Mouse (Mus musculus): ENCODE data around the gene Stambpl1. TPM values are rescaled to one million over a fixed set of nuclear protein-coding genes. Genes with fewer than 3 reads are reported as not detected.

Gene Stambpl1
- polyA plus RNA-seq, 1 experiment from 2014 or later = 4.9 TPM

GRCm38 (mm10) chr19:34214136-34214535, 22.1 kb downstream of the Stambpl1 start:
- DNase-seq (ENCODE audit: low spot score) (no peak), ATAC-seq (replicated peaks; ENCODE audit: low FRiP score, low read depth) (0 out of 2 replicates have a peak, but pooled peaks have one; percentile 25)
- TF ChIP-seq CTCF (IDR thresholded peaks at IDR 0.05; ENCODE audit: low read depth) = no peak
- no peaks in the 10 kb centered on the region for H3K9me3 ChIP-seq (replicated peaks; ENCODE audit: low read length)
- no peak overlapping the region for H3K27ac ChIP-seq
- H3K27me3 ChIP-seq (ENCODE audit: insufficient read depth, low read length) = no peaks in the 10 kb centered on the region
- H3K4me1 ChIP-seq (replicated peaks; ENCODE audit: insufficient read depth, low read length) = no peaks in the 10 kb centered on the region
- WGBS = 37% methylated on average over 4 of the region's 4 CpGs
- no peaks in the 10 kb centered on the region for H3K36me3 ChIP-seq (ENCODE audit: insufficient read depth, low read length)
- H3K4me3 ChIP-seq (replicated peaks; ENCODE audit: low read depth, low read length) = no peak overlapping the region
- H3K4me2 ChIP-seq (ENCODE audit: low read length) = no peak overlapping the region
- no peak overlapping the region for H3K9ac ChIP-seq (ENCODE audit: low read depth, low read length)

- H3K27ac ChIP-seq = no peak overlapping the region
- no peaks in the 10 kb centered on the region for H3K27me3 ChIP-seq (ENCODE audit: insufficient read depth, low read length)
- no peaks in the 10 kb centered on the region for H3K36me3 ChIP-seq (ENCODE audit: insufficient read depth, low read length)
- no peak overlapping the region for H3K9ac ChIP-seq (ENCODE audit: low read depth, low read length)
- DNase-seq (ENCODE audit: low spot score) (peak; percentile 28), ATAC-seq (replicated peaks; ENCODE audit: low FRiP score, low read depth) (no peak)
- H3K4me3 ChIP-seq (replicated peaks; ENCODE audit: low read depth, low read length) = no peak overlapping the region
- no peaks in the 10 kb centered on the region for H3K4me1 ChIP-seq (replicated peaks; ENCODE audit: insufficient read depth, low read length)
- no peak for TF ChIP-seq CTCF (IDR thresholded peaks at IDR 0.05; ENCODE audit: low read depth)
- H3K4me2 ChIP-seq (ENCODE audit: low read length) = no peak overlapping the region
- 66% methylated on average over 5 of the region's 5 CpGs for WGBS
- H3K9me3 ChIP-seq (replicated peaks; ENCODE audit: low read length) = no peaks in the 10 kb centered on the region
These were observed 24.9 kb downstream of the Stambpl1 start for GRCm38 (mm10) chr19:34216956-34217355.

GRCm38 (mm10) chr19:34217761-34218160, 25.7 kb downstream of the Stambpl1 start:
- Histone ChIP-seq H3K4me1 (replicated peaks; ENCODE audit: insufficient read depth, low read length) (no peaks in the 10 kb centered on the region), H3K36me3 (ENCODE audit: insufficient read depth, low read length) (no peaks in the 10 kb centered on the region), H3K4me3 (replicated peaks; ENCODE audit: low read depth, low read length) (no peak overlapping the region), H3K4me2 (ENCODE audit: low read length) (no peak overlapping the region), H3K27ac (no peak overlapping the region), H3K9me3 (replicated peaks; ENCODE audit: low read length) (no peaks in the 10 kb centered on the region), H3K9ac (ENCODE audit: low read depth, low read length) (no peak overlapping the region), H3K27me3 (ENCODE audit: insufficient read depth, low read length) (no peaks in the 10 kb centered on the region)
- DNase-seq (ENCODE audit: low spot score) (no peak), ATAC-seq (replicated peaks; ENCODE audit: low FRiP score, low read depth) (no peak)
- TF ChIP-seq CTCF (IDR thresholded peaks at IDR 0.05; ENCODE audit: low read depth) = no peak
- 75% methylated on average over 3 of the region's 3 CpGs for WGBS

- no peak for TF ChIP-seq CTCF (IDR thresholded peaks at IDR 0.05; ENCODE audit: low read depth)
- H3K4me3 ChIP-seq (replicated peaks; ENCODE audit: low read depth, low read length) = no peak overlapping the region
- no peaks in the 10 kb centered on the region for H3K4me1 ChIP-seq (replicated peaks; ENCODE audit: insufficient read depth, low read length)
- no peak overlapping the region for H3K4me2 ChIP-seq (ENCODE audit: low read length)
- H3K36me3 ChIP-seq (ENCODE audit: insufficient read depth, low read length) = no peaks in the 10 kb centered on the region
- H3K9ac ChIP-seq (ENCODE audit: low read depth, low read length) = no peak overlapping the region
- WGBS = 90% methylated on average over 5 of the region's 5 CpGs
- no peak for DNase-seq (ENCODE audit: low spot score)
- no peaks in the 10 kb centered on the region for H3K9me3 ChIP-seq (replicated peaks; ENCODE audit: low read length)
- no peaks in the 10 kb centered on the region for H3K27me3 ChIP-seq (ENCODE audit: insufficient read depth, low read length)
- ATAC-seq (replicated peaks; ENCODE audit: low FRiP score, low read depth) = no peak
- no peak overlapping the region for H3K27ac ChIP-seq
These were observed 27.4 kb downstream of the Stambpl1 start for GRCm38 (mm10) chr19:34219260-34219968.

- H3K4me2 ChIP-seq (ENCODE audit: low read length) = no peak overlapping the region
- TF ChIP-seq CTCF (IDR thresholded peaks at IDR 0.05; ENCODE audit: low read depth) = no peak
- WGBS = 64% methylated on average over 3 of the region's 3 CpGs
These were observed 28.8 kb downstream of the Stambpl1 start for GRCm38 (mm10) chr19:34220732-34221380.

GRCm38 (mm10) chr19:34222805-34223204, 30.8 kb downstream of the Stambpl1 start:
- H3K4me3 ChIP-seq (replicated peaks; ENCODE audit: low read depth, low read length) = no peak overlapping the region
- ATAC-seq (replicated peaks; ENCODE audit: low FRiP score, low read depth) = no peak

More at GRCm38 (mm10) chr19:34220732-34221380, 28.8 kb downstream of the Stambpl1 start:
- no peak for DNase-seq (ENCODE audit: low spot score)
- H3K27me3 ChIP-seq (ENCODE audit: insufficient read depth, low read length) = no peaks in the 10 kb centered on the region
- H3K4me1 ChIP-seq (replicated peaks; ENCODE audit: insufficient read depth, low read length) = no peaks in the 10 kb centered on the region
- no peak overlapping the region for H3K27ac ChIP-seq
- H3K9ac ChIP-seq (ENCODE audit: low read depth, low read length) = no peak overlapping the region
- H3K9me3 ChIP-seq (replicated peaks; ENCODE audit: low read length) = no peaks in the 10 kb centered on the region
- ATAC-seq (replicated peaks; ENCODE audit: low FRiP score, low read depth) = no peak
- H3K36me3 ChIP-seq (ENCODE audit: insufficient read depth, low read length) = no peaks in the 10 kb centered on the region
- H3K4me3 ChIP-seq (replicated peaks; ENCODE audit: low read depth, low read length) = no peak overlapping the region

More at GRCm38 (mm10) chr19:34222805-34223204, 30.8 kb downstream of the Stambpl1 start:
- H3K4me2 ChIP-seq (ENCODE audit: low read length) = no peak overlapping the region
- no peaks in the 10 kb centered on the region for H3K36me3 ChIP-seq (ENCODE audit: insufficient read depth, low read length)
- no peaks in the 10 kb centered on the region for H3K4me1 ChIP-seq (replicated peaks; ENCODE audit: insufficient read depth, low read length)
- no peak overlapping the region for H3K27ac ChIP-seq
- no peak for DNase-seq (ENCODE audit: low spot score)
- no peak for TF ChIP-seq CTCF (IDR thresholded peaks at IDR 0.05; ENCODE audit: low read depth)
- no peak overlapping the region for H3K9ac ChIP-seq (ENCODE audit: low read depth, low read length)
- WGBS = 94% methylated on average over 3 of the region's 3 CpGs
- H3K27me3 ChIP-seq (ENCODE audit: insufficient read depth, low read length) = no peaks in the 10 kb centered on the region
- no peaks in the 10 kb centered on the region for H3K9me3 ChIP-seq (replicated peaks; ENCODE audit: low read length)
